Mouse (Mus musculus) cerebellum, postnatal 25 days (tissue): Measurements from ENCODE around the gene Ltbp4.

Source experiments
- DNase-seq, 2 experiments: peaks; one replicate each; pipeline ENCODE4 v3.0.0; 2021; ENCODE audit warnings: mixed read lengths in 2 of 2

Ltbp4 gene

GRCm38 (mm10) chr7:27337175-27337853, at the start of gene Ltbp4:
TSS of gene Ltbp4 (minus strand) at chr7:27337692.
- DNase-seq, result peak in 1 of 2 experiments; percentile 56

- DNase-seq, result peak; percentile 52 to 74
Observed at GRCm38 (mm10) chr7:27384731-27385130, 47.2 kb upstream of the Ltbp4 start.

- peak; percentile 78 to 80 for DNase-seq
Observed at GRCm38 (mm10) chr7:27384134-27384533, 46.6 kb upstream of the Ltbp4 start.

- no peak for DNase-seq
Observed at GRCm38 (mm10) chr7:27383233-27383632, 45.7 kb upstream of the Ltbp4 start.

- DNase-seq, result no peak
Observed at GRCm38 (mm10) chr7:27381560-27381959, 44.1 kb upstream of the Ltbp4 start.

- no peak for DNase-seq
Observed at GRCm38 (mm10) chr7:27381009-27381408, 43.5 kb upstream of the Ltbp4 start.

- DNase-seq, result no peak
Observed at GRCm38 (mm10) chr7:27379836-27380235, 42.3 kb upstream of the Ltbp4 start.

GRCm38 (mm10) chr7:27378431-27378830, 40.9 kb upstream of the Ltbp4 start:
- DNase-seq, result peak; percentile 57 to 79

- no peak for DNase-seq
Observed at GRCm38 (mm10) chr7:27375274-27375673, 37.8 kb upstream of the Ltbp4 start.

- no peak for DNase-seq
Observed at GRCm38 (mm10) chr7:27371715-27372462, 34.4 kb upstream of the Ltbp4 start.

GRCm38 (mm10) chr7:27369111-27369510, 31.6 kb upstream of the Ltbp4 start:
- DNase-seq, result no peak

GRCm38 (mm10) chr7:27367976-27368375, 30.5 kb upstream of the Ltbp4 start:
- DNase-seq, result no peak

- DNase-seq, result peak in 1 of 2 experiments; percentile 60
Observed at GRCm38 (mm10) chr7:27366082-27366844, 28.8 kb upstream of the Ltbp4 start.

GRCm38 (mm10) chr7:27364379-27364778, 26.9 kb upstream of the Ltbp4 start:
- peak; percentile 35 to 50 for DNase-seq

- peak; percentile 97 to 99 for DNase-seq
Observed at GRCm38 (mm10) chr7:27361283-27361946, 23.9 kb upstream of the Ltbp4 start.

- DNase-seq, result no peak
Observed at GRCm38 (mm10) chr7:27360749-27361148, 23.3 kb upstream of the Ltbp4 start.

- no peak for DNase-seq
Observed at GRCm38 (mm10) chr7:27359706-27360358, 22.3 kb upstream of the Ltbp4 start.

GRCm38 (mm10) chr7:27359162-27359561, 21.7 kb upstream of the Ltbp4 start:
- no peak for DNase-seq

- DNase-seq, result no peak
Observed at GRCm38 (mm10) chr7:27357595-27357978, 20.1 kb upstream of the Ltbp4 start.

- no peak for DNase-seq
Observed at GRCm38 (mm10) chr7:27356861-27357594, 19.5 kb upstream of the Ltbp4 start, which contains the start of gene Gm20479. TSS of gene Gm20479 (minus strand) at chr7:27357419.

- DNase-seq, result peak; percentile 44 to 64
Observed at GRCm38 (mm10) chr7:27356248-27356647, 18.8 kb upstream of the Ltbp4 start.
